Mouse (Mus musculus): ENCODE data around the gene Prss42.

DNA sequence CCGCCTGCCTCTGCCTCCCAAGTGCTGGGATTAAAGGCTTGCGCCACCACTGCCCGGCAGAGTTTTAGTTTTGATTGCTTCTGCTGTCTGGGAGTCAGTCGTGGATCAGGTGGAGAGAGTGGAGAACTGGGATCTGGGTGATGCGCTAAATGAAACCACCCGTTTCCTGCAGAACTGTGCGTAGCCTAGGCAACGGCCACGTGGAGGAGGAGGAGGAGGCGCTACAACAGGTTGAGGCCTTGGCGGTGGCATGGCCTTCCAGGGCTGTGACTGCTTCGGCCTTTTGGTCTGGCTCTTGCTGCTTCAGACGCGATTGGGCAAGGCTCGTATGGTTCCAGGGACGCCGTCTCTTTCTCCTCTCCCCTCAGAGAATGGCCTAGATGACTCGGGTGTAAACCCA, 15.8 kb downstream of the Prss42 start, which contains the start of gene Prss44:
- TF ChIP-seq CTCF (IDR thresholded peaks at IDR 0.05; ENCODE audit: low read depth, low read length): no peak
- TF ChIP-seq POLR2AphosphoS5 (IDR thresholded peaks at IDR 0.05; ENCODE audit: insufficient replicate concordance, low read depth, low read length): no peak
